Mouse (Mus musculus) heart, embryonic 16.5 days (tissue): ENCODE results near the gene Hmx2. TPM values are rescaled to one million over a fixed set of nuclear protein-coding genes. Genes with fewer than 3 reads are reported as not detected.
A peak's percentile ranks its signal among the peaks of the same experiment; 100 is the strongest.

Experiments used
- ATAC-seq: fragments of 200-750 bp; cut with Nextera tagmentation; replicated peaks from 2 replicates; pipeline ENCODE4 v1.8.0; 2017; ENCODE audit warnings: moderate number of reproducible peaks; ENCODE audit not compliant: insufficient read depth, low FRiP score; ENCODE audit errors: extremely low read depth
- H3K27ac ChIP-seq: fragments of 300-500 bp; sonication (generic); 2 replicates; pipeline ENCODE4 v1.5.1; 2014; ENCODE audit warnings: mild to moderate bottlenecking, low read length, control low read depth, moderate library complexity
- H3K27me3 ChIP-seq: fragments of 300-500 bp; sonication (generic); 2 replicates; pipeline ENCODE4 v1.6.1; 2014; ENCODE audit warnings: low read length, mixed read lengths; ENCODE audit not compliant: control insufficient read depth, insufficient read depth
- H3K36me3 ChIP-seq: fragments of 300-500 bp; sonication (generic); 2 replicates; pipeline ENCODE4 v1.6.1; 2014; ENCODE audit not compliant: control insufficient read depth, insufficient read depth
- H3K4me1 ChIP-seq: fragments of 300-500 bp; sonication (generic); 2 replicates; pipeline ENCODE4 v1.6.1; 2014; ENCODE audit warnings: low read length, mixed read lengths; ENCODE audit not compliant: control insufficient read depth, insufficient read depth
- H3K4me2 ChIP-seq: fragments of 300-500 bp; sonication (generic); 2 replicates; pipeline ENCODE4 v1.6.1; 2014; ENCODE audit warnings: low read depth, mild to moderate bottlenecking, control low read depth, low read length
- H3K4me3 ChIP-seq: fragments of 300-500 bp; sonication (generic); 2 replicates; pipeline ENCODE4 v1.5.1; 2014; ENCODE audit warnings: mild to moderate bottlenecking, control low read depth, low read length
- H3K9ac ChIP-seq: fragments of 300-500 bp; sonication (generic); 2 replicates; pipeline ENCODE4 v1.6.1; 2014; ENCODE audit warnings: low read length, control low read depth
- H3K9me3 ChIP-seq: fragments of 300-500 bp; sonication (generic); replicated peaks from 2 replicates; pipeline ENCODE4 v1.6.1; 2016; ENCODE audit warnings: low read length; ENCODE audit not compliant: control insufficient read depth
- WGBS: fragments of 180-500 bp; shearing (Covaris S2); extraction: QIAGEN DNeasy Blood & Tissue Kit; methylation state at CpG from one replicate; pipeline ENCODE4 v1.1.7; 2014; 5-methylcytosine and 5-hydroxymethylcytosine counted together
- polyA plus RNA-seq: library from polyadenylated mRNA; unstranded; fragments of >200 nt; fragmentation: Nextera tagmentation; extraction: Ambion mirVana; gene quantifications from 2 replicates; pipeline ENCODE4 v1.2.1, GENCODE M21; 2015

Gene Hmx2
- not detected in 2 replicates for polyA plus RNA-seq

- Histone ChIP-seq H3K36me3 (no peaks in the 10 kb centered on the region), H3K9me3 (no peaks in the 10 kb centered on the region), H3K27me3 (peaks cover 90% of the 10 kb centered on the region), H3K9ac (no peak within 1 kb of the TSS), H3K4me1 (peaks cover 3% of the 10 kb centered on the region; the same call in 1 of the 2 replicates), H3K4me3 (no peak within 1 kb of the TSS), H3K27ac (no peak within 1 kb of the TSS), H3K4me2 (no peak within 1 kb of the TSS)
- no peak for ATAC-seq
- WGBS, result 1% methylated on average over 3 of the region's 3 CpGs
These were observed at the start of gene Hmx2 for GRCm38 (mm10) chr7:131548473-131548872. Hmx2 (plus strand) TSS chr7:131548773.

GRCm38 (mm10) chr7:131503739-131504138, 44.8 kb upstream of the Hmx2 start:
- Histone ChIP-seq H3K36me3 (no peaks in the 10 kb centered on the region), H3K4me1 (no peaks in the 10 kb centered on the region), H3K9me3 (no peaks in the 10 kb centered on the region), H3K27ac (no peak overlapping the region), H3K4me2 (no peak overlapping the region), H3K4me3 (no peak overlapping the region), H3K9ac (no peak overlapping the region), H3K27me3 (no peaks in the 10 kb centered on the region)
- no peak for ATAC-seq
- WGBS, result 64% methylated on average over 2 of the region's 2 CpGs

GRCm38 (mm10) chr7:131539979-131540378, 8.6 kb upstream of the Hmx2 start:
- ATAC-seq, result no peak
- 1% methylated on average over 7 of the region's 7 CpGs for WGBS
- H3K9ac ChIP-seq, result no peak overlapping the region
- H3K27ac ChIP-seq, result no peak overlapping the region
- H3K36me3 ChIP-seq, result no peaks in the 10 kb centered on the region
- H3K27me3 ChIP-seq, result peaks cover 73% of the 10 kb centered on the region
- peaks cover 17% of the 10 kb centered on the region for H3K4me1 ChIP-seq
- H3K4me3 ChIP-seq, result no peak overlapping the region
- H3K4me2 ChIP-seq, result no peak overlapping the region
- H3K9me3 ChIP-seq, result no peaks in the 10 kb centered on the region

- WGBS, result 2% methylated on average over 41 of the region's 41 CpGs
- H3K9me3 ChIP-seq, result no peaks in the 10 kb centered on the region
- no peak overlapping the region for H3K27ac ChIP-seq
- H3K4me3 ChIP-seq, result peak overlapping the region; percentile 43
- peaks cover 85% of the 10 kb centered on the region for H3K27me3 ChIP-seq
- peak overlapping the region; percentile 67 for H3K4me2 ChIP-seq
- H3K36me3 ChIP-seq, result no peaks in the 10 kb centered on the region
- H3K4me1 ChIP-seq, result peaks cover 17% of the 10 kb centered on the region
- ATAC-seq, result no peak
- no peak overlapping the region for H3K9ac ChIP-seq
These were observed 7.1 kb upstream of the Hmx2 start for GRCm38 (mm10) chr7:131541184-131542114.

GRCm38 (mm10) chr7:131542115-131542871, 6.3 kb upstream of the Hmx2 start, which contains the start of gene Hmx3:
Hmx3 (plus strand) TSS chr7:131542867.
- Histone ChIP-seq H3K4me2 (peak within 1 kb of the TSS; percentile 67), H3K27ac (no peak within 1 kb of the TSS), H3K4me3 (peak within 1 kb of the TSS; percentile 43), H3K9ac (no peak within 1 kb of the TSS), H3K4me1 (peaks cover 17% of the 10 kb centered on the region), H3K27me3 (peaks cover 90% of the 10 kb centered on the region), H3K9me3 (no peaks in the 10 kb centered on the region), H3K36me3 (no peaks in the 10 kb centered on the region)
- ATAC-seq, result no peak
- under 1% methylated on average over 61 of the region's 65 CpGs for WGBS

GRCm38 (mm10) chr7:131542872-131543622, 5.5 kb upstream of the Hmx2 start:
- WGBS, result under 1% methylated on average over 56 of the region's 71 CpGs
- H3K27ac ChIP-seq, result no peak overlapping the region
- H3K4me2 ChIP-seq, result peak overlapping the region; percentile 67

GRCm38 (mm10) chr7:131543623-131544481, 4.7 kb upstream of the Hmx2 start:
- H3K9me3 ChIP-seq, result no peaks in the 10 kb centered on the region
- H3K27ac ChIP-seq, result no peak overlapping the region
- no peaks in the 10 kb centered on the region for H3K36me3 ChIP-seq
- peak overlapping the region; percentile 43 for H3K4me3 ChIP-seq
- peak overlapping the region; percentile 67 for H3K4me2 ChIP-seq
- 1% methylated on average over 74 of the region's 75 CpGs for WGBS
- peaks cover 17% of the 10 kb centered on the region for H3K4me1 ChIP-seq
- H3K9ac ChIP-seq, result no peak overlapping the region
- peaks cover 93% of the 10 kb centered on the region for H3K27me3 ChIP-seq
- no peak; the same call in 1 of the 2 replicates for ATAC-seq

More at GRCm38 (mm10) chr7:131542872-131543622, 5.5 kb upstream of the Hmx2 start:
- H3K4me1 ChIP-seq, result peaks cover 17% of the 10 kb centered on the region
- H3K9me3 ChIP-seq, result no peaks in the 10 kb centered on the region
- peaks cover 92% of the 10 kb centered on the region for H3K27me3 ChIP-seq
- no peak overlapping the region for H3K9ac ChIP-seq
- H3K4me3 ChIP-seq, result peak overlapping the region; percentile 43
- H3K36me3 ChIP-seq, result no peaks in the 10 kb centered on the region
- no peak for ATAC-seq

GRCm38 (mm10) chr7:131544871-131545270, 3.7 kb upstream of the Hmx2 start:
- ATAC-seq, result no peak
- H3K27me3 ChIP-seq, result peaks cover 92% of the 10 kb centered on the region
- no peak overlapping the region for H3K4me2 ChIP-seq
- no peak overlapping the region for H3K4me3 ChIP-seq
- no peaks in the 10 kb centered on the region for H3K9me3 ChIP-seq
- peaks cover 17% of the 10 kb centered on the region for H3K4me1 ChIP-seq
- no peaks in the 10 kb centered on the region for H3K36me3 ChIP-seq
- no peak overlapping the region for H3K27ac ChIP-seq
- H3K9ac ChIP-seq, result no peak overlapping the region
- WGBS, result 4% methylated on average over 5 of the region's 5 CpGs
